Mouse (Mus musculus): ENCODE measurements around the gene Ccdc42.
A peak's percentile ranks its signal among the peaks of the same experiment; 100 is the strongest.

The Ccdc42 gene

GRCm38 (mm10) chr11:68586721-68587120 lies at the start of gene Ccdc42:
Gene Ccdc42, plus strand, starts transcription at chr11:68587021.
- no peak for DNase-seq (ENCODE audit: extremely low spot score, low read depth, low spot score)

- DNase-seq (ENCODE audit: extremely low spot score, low read depth, low spot score) = no peak
Measured at GRCm38 (mm10) chr11:68539621-68540020, 47.2 kb upstream of the Ccdc42 start.

GRCm38 (mm10) chr11:68544554-68544953 lies 42.3 kb upstream of the Ccdc42 start:
- no peak for DNase-seq (ENCODE audit: extremely low spot score, low read depth, low spot score)

- DNase-seq (ENCODE audit: extremely low spot score, low read depth, low spot score) = no peak
Measured at GRCm38 (mm10) chr11:68545172-68545571, 41.6 kb upstream of the Ccdc42 start.

GRCm38 (mm10) chr11:68545682-68546222 lies 41.1 kb upstream of the Ccdc42 start:
- DNase-seq (ENCODE audit: extremely low spot score, low read depth, low spot score) = no peak

- no peak for DNase-seq (ENCODE audit: extremely low spot score, low read depth, low spot score)
Measured at GRCm38 (mm10) chr11:68547484-68547883, 39.3 kb upstream of the Ccdc42 start.

GRCm38 (mm10) chr11:68549597-68549996 lies 37.2 kb upstream of the Ccdc42 start:
- DNase-seq (ENCODE audit: extremely low spot score, low read depth, low spot score) = no peak

GRCm38 (mm10) chr11:68550358-68550757 lies 36.5 kb upstream of the Ccdc42 start:
- DNase-seq (ENCODE audit: extremely low spot score, low read depth, low spot score) = no peak

- DNase-seq (ENCODE audit: extremely low spot score, low read depth, low spot score) = no peak
Measured at GRCm38 (mm10) chr11:68553981-68554471, 32.8 kb upstream of the Ccdc42 start.

- DNase-seq (ENCODE audit: extremely low spot score, low read depth, low spot score) = no peak
Measured at GRCm38 (mm10) chr11:68555918-68556584, 30.8 kb upstream of the Ccdc42 start, which contains the start of gene Mfsd6l. Gene Mfsd6l, plus strand, starts transcription at chr11:68556186.

GRCm38 (mm10) chr11:68559546-68559945 lies 27.3 kb upstream of the Ccdc42 start:
- DNase-seq (ENCODE audit: extremely low spot score, low read depth, low spot score) = no peak

GRCm38 (mm10) chr11:68561957-68562950 lies 24.6 kb upstream of the Ccdc42 start:
- no peak for DNase-seq (ENCODE audit: extremely low spot score, low read depth, low spot score)

GRCm38 (mm10) chr11:68564356-68565031 lies 22.3 kb upstream of the Ccdc42 start:
- DNase-seq (ENCODE audit: extremely low spot score, low read depth, low spot score) = no peak

GRCm38 (mm10) chr11:68565032-68565429 lies 21.8 kb upstream of the Ccdc42 start:
- no peak for DNase-seq (ENCODE audit: extremely low spot score, low read depth, low spot score)

GRCm38 (mm10) chr11:68566447-68567059 lies 20.3 kb upstream of the Ccdc42 start:
- peak; percentile 74 for DNase-seq (ENCODE audit: extremely low spot score, low read depth, low spot score)

- no peak for DNase-seq (ENCODE audit: extremely low spot score, low read depth, low spot score)
Measured at GRCm38 (mm10) chr11:68570861-68571260, 16.0 kb upstream of the Ccdc42 start.

GRCm38 (mm10) chr11:68577076-68577475 lies 9.7 kb upstream of the Ccdc42 start:
- no peak for DNase-seq (ENCODE audit: extremely low spot score, low read depth, low spot score)

GRCm38 (mm10) chr11:68579462-68579881 lies 7.3 kb upstream of the Ccdc42 start:
- no peak for DNase-seq (ENCODE audit: extremely low spot score, low read depth, low spot score)

GRCm38 (mm10) chr11:68580566-68580965 lies 6.3 kb upstream of the Ccdc42 start:
- DNase-seq (ENCODE audit: extremely low spot score, low read depth, low spot score) = no peak

- DNase-seq (ENCODE audit: extremely low spot score, low read depth, low spot score) = no peak
Measured at GRCm38 (mm10) chr11:68583225-68583624, 3.6 kb upstream of the Ccdc42 start.

All from hindlimb bud, embryonic 11.5 days (tissue).